Mouse (Mus musculus): Measurements from ENCODE around the gene Olfr1359. TPM values are rescaled to one million over a fixed set of nuclear protein-coding genes. Genes with fewer than 3 reads are reported as not detected.
A peak's percentile ranks its signal among the peaks of the same experiment; 100 is the strongest.

Gene Olfr1359
- total RNA-seq, 1 experiment from 2014 or later = not detected

- no peak for ATAC-seq (replicated peaks; ENCODE audit: low read depth, poor library complexity, severe bottlenecking)
These were observed 25.3 kb downstream of the Olfr1359 start for GRCm38 (mm10) chr13:21722993-21723836.

DNA sequence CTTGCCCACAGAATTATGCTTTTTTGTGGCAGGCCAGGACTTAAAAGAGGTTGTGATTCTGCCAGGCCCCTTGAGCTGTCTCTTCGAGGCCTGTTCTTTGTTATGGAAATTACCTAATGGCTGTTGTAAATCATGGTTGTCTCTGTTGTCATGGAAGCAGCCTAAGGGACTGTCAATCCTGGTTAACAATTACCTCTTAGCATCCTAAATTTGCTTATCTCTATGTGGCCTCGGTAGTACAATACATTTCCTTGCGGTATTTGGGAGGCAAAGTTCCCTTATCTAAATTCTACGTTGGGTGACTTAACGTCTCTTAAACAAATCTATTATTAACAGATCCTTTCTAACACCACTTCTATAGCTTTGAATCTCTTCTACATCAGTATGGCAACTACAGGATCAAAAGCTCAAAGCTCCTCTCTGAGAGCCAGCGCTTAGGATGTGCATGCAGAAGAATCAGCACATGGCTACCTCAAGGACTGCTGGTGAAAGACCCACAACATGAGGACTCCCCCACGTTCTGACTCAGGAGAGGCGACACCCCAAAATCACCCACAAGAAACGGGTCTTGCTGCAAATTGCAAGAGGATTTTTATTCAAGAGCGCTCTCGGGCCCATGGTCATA, 30.1 kb downstream of the Olfr1359 start:
- no peak for ATAC-seq (replicated peaks; ENCODE audit: low read depth, poor library complexity, severe bottlenecking)

- no peak for ATAC-seq (replicated peaks; ENCODE audit: low read depth, poor library complexity, severe bottlenecking)
These were observed 31.6 kb downstream of the Olfr1359 start for GRCm38 (mm10) chr13:21729544-21729943.

DNA sequence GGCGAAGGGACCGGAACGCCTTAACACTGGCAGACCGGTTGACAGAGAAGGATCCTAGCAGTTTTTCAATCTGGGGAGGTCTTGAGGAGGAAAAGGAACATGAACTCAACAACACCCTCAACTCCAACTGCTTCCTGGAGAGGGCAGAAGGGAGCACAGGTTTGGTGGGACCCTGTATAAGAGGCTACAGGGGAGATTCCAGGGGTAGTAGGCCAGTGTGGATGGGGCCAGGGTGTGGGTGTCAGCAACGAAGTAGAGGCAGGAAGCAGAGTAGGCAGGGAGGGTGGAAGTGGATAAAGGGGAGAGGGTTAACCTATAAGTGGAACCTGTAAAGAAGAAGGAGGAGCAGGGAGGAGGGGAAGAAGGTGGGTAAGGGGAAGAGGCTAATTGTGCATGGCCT, 35.6 kb downstream of the Olfr1359 start:
- no peak for ATAC-seq (replicated peaks; ENCODE audit: low read depth, poor library complexity, severe bottlenecking)

DNA sequence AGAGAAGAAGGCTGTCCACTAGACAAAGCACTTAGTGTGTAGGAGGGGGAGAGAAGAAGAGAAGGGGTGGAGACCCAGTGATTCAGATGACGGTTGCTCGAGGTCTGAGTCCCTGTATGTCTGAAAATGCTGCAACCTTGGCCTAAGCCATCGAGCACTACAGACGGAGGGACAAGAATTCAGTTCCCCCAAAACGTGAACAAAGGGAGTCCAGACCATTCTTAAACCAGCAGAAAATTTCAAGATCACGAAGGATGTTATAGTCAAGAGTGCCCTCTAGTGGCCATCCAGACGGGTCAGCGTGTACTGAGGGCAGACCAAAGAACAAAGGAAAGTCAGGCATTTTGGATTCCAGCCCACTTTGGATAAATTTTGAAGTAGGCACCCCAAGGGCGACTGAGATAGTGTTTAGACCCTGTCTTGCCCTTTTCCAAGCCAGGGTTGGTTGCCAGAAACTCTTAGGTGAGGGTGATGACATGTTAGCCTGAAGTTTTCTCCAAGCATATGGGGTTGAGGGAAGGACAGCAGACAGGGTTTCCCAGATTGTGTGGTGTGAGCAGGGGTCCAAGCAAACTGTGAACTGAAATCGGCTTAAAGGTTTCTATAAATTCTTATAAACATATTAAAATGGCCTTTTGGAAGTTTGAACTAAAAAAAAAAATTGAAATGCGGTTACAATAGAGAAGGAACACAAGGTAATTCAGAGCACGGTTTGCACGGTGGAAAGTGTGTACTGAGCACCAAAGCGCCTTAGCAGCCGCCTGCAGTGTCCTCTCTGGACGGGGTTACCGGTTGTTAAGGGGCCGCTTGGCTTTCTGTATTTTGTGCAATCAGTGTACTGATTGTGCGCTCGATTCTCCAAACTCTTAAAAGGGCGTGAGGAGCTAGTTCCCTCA, 36.3 kb downstream of the Olfr1359 start:
- ATAC-seq (replicated peaks; ENCODE audit: low read depth, poor library complexity, severe bottlenecking) = peak; percentile 67

DNA sequence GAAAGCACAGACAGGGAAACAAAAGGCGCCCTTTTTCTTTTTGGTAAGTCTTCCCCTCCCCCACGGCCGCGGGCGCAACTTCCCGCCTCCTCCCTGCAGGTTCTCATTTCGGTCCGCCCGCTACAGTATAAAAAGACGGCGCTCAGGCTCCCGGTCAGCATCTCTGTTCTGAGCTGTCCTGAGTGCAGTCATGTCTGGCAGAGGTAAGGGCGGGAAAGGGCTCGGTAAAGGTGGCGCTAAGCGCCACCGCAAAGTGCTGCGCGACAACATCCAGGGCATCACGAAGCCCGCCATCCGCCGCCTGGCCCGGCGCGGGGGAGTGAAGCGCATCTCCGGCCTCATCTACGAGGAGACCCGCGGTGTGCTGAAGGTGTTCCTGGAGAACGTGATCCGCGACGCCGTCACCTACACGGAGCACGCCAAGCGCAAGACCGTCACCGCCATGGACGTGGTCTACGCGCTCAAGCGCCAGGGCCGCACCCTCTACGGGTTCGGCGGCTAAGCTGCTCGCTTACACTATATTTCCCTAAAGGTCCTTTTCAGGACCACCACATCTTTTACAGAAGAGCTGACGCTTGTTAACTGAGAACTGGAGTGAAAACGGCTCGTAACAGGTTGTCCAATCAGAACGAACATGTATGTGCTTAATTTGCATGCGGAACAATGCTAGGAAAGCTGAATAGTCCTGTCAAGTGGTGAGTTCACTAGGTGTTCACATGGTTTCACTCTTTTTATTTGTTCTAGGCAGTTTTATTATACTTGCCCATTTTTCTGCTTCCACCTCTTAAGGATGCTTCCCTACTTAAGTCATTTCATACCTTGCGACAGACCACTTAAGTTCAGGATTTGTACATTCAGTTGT, 37.2 kb downstream of the Olfr1359 start, which contains the start of gene Hist1h4j:
Gene Hist1h4j, plus strand, starts transcription at position 159 of the 862 bp plus-strand sequence.
- peak; percentile 81 for ATAC-seq (replicated peaks; ENCODE audit: low read depth, poor library complexity, severe bottlenecking)

DNA sequence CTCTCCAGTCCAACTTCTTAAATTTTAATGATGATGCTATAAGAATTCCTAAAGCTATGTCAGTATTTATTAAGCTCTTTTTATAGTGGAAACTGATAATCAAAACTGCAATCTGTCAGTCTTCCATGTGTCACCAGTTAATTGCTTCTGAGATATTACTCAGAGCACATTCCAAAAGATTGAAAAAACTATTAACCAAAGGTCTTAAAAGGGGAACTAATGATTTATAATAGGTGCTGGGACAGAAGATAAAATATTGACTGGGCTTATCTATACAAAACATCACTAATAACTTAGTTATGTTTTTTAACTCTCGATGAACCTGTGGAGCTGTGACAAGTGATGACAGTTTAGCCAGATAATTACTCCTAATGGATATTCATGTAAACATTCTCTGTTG, 47.1 kb downstream of the Olfr1359 start:
- no peak for ATAC-seq (replicated peaks; ENCODE audit: low read depth, poor library complexity, severe bottlenecking)

DNA sequence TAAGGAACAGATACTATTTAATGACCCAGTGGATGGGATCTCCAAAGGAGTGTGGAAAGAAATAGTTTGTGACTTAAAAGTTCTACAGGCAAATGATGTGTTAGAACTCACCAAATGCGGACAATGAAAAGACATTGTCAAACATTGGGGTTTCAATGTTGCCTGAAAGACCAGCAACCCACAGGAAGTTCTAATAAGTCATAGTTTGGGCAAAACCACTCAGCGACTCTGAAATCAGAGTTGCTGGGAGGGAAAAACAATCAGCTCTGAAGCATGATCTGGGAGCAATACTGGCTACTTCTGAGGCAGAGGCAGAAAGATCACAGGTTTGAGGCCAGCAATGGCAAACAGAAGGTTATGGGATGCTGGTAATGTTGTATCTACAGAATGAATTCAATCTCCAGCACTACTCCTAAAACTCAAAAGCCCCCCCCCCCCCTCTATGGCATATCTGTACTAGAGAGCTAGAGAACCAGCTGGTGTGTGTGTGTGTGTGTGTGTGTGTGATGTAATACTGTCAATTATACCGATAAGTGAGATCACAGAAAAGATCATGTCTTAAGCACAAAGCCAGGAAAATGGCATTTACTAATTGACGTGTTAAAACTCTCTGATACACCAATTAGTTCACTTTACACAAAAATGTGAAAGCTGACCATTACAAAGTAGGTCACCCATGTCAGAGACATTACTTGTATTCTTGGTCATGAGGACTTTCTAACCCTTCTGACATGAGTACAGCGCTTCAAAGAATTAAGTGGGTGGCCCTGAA, 51.7 kb downstream of the Olfr1359 start:
- no peak for ATAC-seq (replicated peaks; ENCODE audit: low read depth, poor library complexity, severe bottlenecking)

DNA sequence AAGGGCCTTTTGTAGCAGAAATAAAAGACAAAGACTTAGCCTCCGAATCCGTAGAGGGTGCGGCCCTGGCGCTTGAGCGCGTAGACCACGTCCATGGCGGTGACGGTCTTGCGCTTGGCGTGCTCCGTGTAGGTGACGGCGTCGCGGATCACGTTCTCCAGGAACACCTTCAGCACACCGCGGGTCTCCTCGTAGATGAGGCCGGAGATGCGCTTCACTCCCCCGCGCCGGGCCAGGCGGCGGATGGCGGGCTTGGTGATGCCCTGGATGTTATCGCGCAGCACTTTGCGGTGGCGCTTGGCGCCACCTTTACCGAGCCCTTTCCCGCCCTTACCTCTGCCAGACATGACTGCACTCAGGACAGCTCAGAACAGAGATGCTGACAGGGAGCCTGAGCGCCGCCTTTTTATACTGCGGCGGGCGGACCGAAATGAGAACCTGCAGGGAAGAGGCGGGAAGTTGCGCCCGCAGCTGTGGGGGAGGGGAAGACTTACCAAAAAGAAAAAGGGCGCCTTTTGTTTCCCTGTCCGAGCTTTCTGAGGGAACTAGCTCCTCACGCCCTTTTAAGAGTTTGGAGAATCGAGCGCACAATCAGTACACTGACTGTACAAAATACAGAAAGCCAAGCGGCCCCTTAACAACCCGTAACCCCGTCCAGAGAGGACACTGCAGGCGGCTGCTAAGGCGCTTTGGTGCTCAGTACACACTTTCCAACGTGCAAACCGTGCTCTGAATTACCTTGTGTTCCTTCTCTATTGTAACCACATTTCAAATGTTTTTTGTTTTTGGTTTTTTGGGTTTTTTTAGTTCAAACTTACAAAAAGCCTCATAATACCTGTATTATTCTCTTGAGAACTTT, 52.5 kb downstream of the Olfr1359 start, which contains the start of gene Hist1h4k:
Gene Hist1h4k, minus strand, starts transcription at position 347 of the 859 bp plus-strand sequence.
- ATAC-seq (replicated peaks; ENCODE audit: low read depth, poor library complexity, severe bottlenecking) = peak; percentile 52

DNA sequence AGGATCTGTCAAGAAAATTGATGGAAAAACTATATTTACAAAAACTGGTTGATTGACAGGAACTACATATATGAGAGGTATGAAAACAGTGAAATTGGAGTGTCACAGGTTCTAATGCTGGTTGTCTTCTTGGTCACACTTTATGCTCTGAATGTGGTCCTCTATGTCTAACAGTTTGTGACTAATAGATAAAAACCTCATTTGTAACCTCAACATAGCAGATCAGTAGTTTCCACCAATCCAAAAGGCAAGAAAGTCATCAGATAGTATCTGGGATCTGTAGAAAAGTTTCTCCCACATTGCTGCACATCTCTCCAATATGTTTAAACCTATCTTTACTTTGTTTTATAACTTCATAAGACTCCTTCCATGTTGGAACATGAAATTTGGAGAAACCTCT, 53.5 kb downstream of the Olfr1359 start:
- no peak for ATAC-seq (replicated peaks; ENCODE audit: low read depth, poor library complexity, severe bottlenecking)

- no peak for ATAC-seq (replicated peaks; ENCODE audit: low read depth, poor library complexity, severe bottlenecking)
These were observed 53.9 kb downstream of the Olfr1359 start for GRCm38 (mm10) chr13:21751827-21752226.

DNA sequence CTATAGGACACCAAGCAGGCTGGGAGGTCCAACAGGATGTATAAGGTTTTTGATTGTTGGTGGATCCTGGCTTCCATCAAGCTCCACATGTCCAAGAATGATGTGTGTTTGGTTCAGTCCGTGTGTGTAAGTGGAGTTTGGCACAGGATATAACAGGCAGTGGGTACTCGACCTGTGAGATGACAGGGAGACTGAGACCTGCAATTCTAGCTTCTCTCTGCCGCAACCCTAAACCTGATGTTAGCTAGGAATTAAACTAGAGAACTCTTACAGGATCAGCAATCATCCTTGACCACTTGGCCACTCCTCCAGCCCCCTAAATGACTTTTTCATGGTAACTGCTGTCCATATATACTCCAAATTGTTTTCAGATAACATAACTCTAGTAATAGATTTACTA, 54.4 kb downstream of the Olfr1359 start:
- no peak for ATAC-seq (replicated peaks; ENCODE audit: low read depth, poor library complexity, severe bottlenecking)

DNA sequence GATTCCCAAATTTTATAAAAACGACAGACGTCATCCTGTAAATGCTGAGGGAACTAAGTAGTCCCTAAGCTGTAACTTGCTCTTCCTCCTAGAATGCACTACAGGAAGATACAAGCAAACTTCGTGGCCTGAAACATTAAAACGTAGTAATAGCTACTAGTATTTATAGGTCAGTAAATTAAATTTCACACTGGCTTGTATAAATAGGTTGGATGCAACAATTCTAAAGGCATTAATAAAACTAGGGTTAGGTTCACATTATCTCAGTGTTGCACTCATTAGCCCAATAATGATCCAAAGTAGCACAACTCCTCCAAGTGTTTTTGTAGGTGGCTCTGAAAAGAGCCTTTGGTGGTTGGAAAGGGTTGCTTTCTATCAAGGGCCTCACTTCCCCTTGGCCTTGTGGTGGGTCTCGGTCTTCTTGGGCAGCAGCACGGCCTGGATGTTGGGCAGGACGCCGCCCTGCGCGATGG, 55.2 kb downstream of the Olfr1359 start:
- ATAC-seq (replicated peaks; ENCODE audit: low read depth, poor library complexity, severe bottlenecking) = peak; percentile 21; the same call in 1 of the 2 replicates

GRCm38 (mm10) chr13:21753524-21754285, 55.8 kb downstream of the Olfr1359 start, which contains the start of the genes Hist1h2ak and Hist1h2bn:
Gene Hist1h2ak (minus strand): TSS chr13:21753827.
Gene Hist1h2bn (plus strand): TSS chr13:21754123.
- peak; percentile 85 for ATAC-seq (replicated peaks; ENCODE audit: low read depth, poor library complexity, severe bottlenecking)

GRCm38 (mm10) chr13:21754294-21755001, 56.5 kb downstream of the Olfr1359 start:
- peak; percentile 22 for ATAC-seq (replicated peaks; ENCODE audit: low read depth, poor library complexity, severe bottlenecking)

DNA sequence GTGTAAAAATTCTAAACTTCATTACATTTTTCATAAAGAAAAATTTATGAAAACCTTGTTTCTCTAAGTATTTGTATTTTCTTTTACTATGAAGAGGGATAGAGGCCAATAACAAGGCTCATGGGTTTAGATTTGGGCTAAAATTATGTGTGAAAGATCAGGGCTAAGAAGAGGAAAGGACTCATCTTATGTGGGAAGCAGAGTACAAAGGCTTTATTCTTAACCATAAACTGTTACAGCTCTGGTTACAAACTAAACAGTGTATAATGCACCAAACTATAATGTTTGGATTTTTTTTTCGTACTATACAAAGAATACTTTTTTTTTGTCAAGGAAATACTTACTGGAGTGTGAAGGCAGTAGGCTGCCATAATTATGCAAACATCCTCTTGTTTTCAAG, 57.8 kb downstream of the Olfr1359 start:
- ATAC-seq (replicated peaks; ENCODE audit: low read depth, poor library complexity, severe bottlenecking) = no peak

Data from common myeloid progenitor, adult 5-6 weeks (primary cell).